Mouse (Mus musculus) MEL (cell line): ENCODE data around the gene Met. TPM values are rescaled to one million over a fixed set of nuclear protein-coding genes. Genes with fewer than 3 reads are reported as not detected.

Experiments
- DNase-seq: peaks from one replicate; pipeline ENCODE4 v3.0.0; 2011; ENCODE audit warnings: low read depth, low spot score
- H3K27ac ChIP-seq: 2 replicates; pipeline ENCODE4 v1.5.1; 2012; ENCODE audit warnings: low read depth, mild to moderate bottlenecking, control low read depth, low read length, moderate library complexity; ENCODE audit not compliant: control insufficient read depth
- H3K27me3 ChIP-seq, 2 experiments: fragments of 150-350 bp in 1 of 2; sonication (generic) in 1 of 2; 2 replicates each; pipeline ENCODE4 v1.6.1; 2012; ENCODE audit warnings: low read length in 2 of 2, mild to moderate bottlenecking in 2 of 2, improper control_type of control experiment in 1 of 2, moderate library complexity in 1 of 2; ENCODE audit not compliant: insufficient read depth in 2 of 2, control insufficient read depth in 1 of 2
- H3K36me3 ChIP-seq, 2 experiments: 2 replicates each; pipeline ENCODE4 v1.6.1; 2012 to 2014; ENCODE audit warnings: low read length in 2 of 2, improper control_type of control experiment in 1 of 2, inconsistent platforms in 1 of 2, mild to moderate bottlenecking in 1 of 2; ENCODE audit not compliant: insufficient read depth in 2 of 2, control insufficient read depth in 1 of 2
- H3K4me1 ChIP-seq, 2 experiments: fragments of 150-350 bp in 1 of 2; sonication (generic) in 1 of 2; 2 replicates each; pipeline ENCODE4 v1.6.1; 2012; ENCODE audit warnings: low read length in 2 of 2, improper control_type of control experiment in 1 of 2, mild to moderate bottlenecking in 1 of 2; ENCODE audit not compliant: insufficient read depth in 2 of 2, control insufficient read depth in 1 of 2
- H3K4me3 ChIP-seq, 2 experiments: fragments of 150-350 bp in 1 of 2; sonication (generic) in 1 of 2; 2 replicates each; pipeline ENCODE4 v1.5.1; 2012; ENCODE audit warnings: low read depth in 2 of 2, low read length in 2 of 2, mild to moderate bottlenecking in 2 of 2, moderate library complexity in 2 of 2, control low read depth in 1 of 2, improper control_type of control experiment in 1 of 2; ENCODE audit not compliant: control insufficient read depth in 1 of 2, insufficient read depth in 1 of 2
- H3K79me2 ChIP-seq: 2 replicates; pipeline ENCODE4 v1.6.1; 2012; ENCODE audit warnings: mild to moderate bottlenecking, low read length, moderate library complexity; ENCODE audit not compliant: control insufficient read depth, poor library complexity, insufficient read depth
- H3K9ac ChIP-seq: 2 replicates; pipeline ENCODE4 v1.6.1; 2012; ENCODE audit warnings: low read depth, mild to moderate bottlenecking, control low read depth, low read length, moderate library complexity; ENCODE audit not compliant: control insufficient read depth, poor library complexity, severe bottlenecking
- H3K9me3 ChIP-seq: fragments of 150-350 bp; sonication (generic); replicated peaks from 2 replicates; pipeline ENCODE4 v1.6.1; 2012; ENCODE audit warnings: mild to moderate bottlenecking, low read length, improper control_type of control experiment, moderate library complexity; ENCODE audit not compliant: insufficient read depth
- BHLHE40 ChIP-seq: IDR thresholded peaks from 2 replicates; pipeline ENCODE4 v1.6.1; 2012; ENCODE audit warnings: low read depth, mild to moderate bottlenecking, inconsistent platforms, low read length, improper control_type of control experiment, borderline replicate concordance
- CHD1 ChIP-seq: IDR thresholded peaks from 2 replicates; pipeline ENCODE4 v1.6.1; 2012; ENCODE audit warnings: low read depth, mild to moderate bottlenecking, inconsistent platforms, low read length, improper control_type of control experiment
- E2F4 ChIP-seq: IDR thresholded peaks from 2 replicates; pipeline ENCODE4 v1.6.1; 2011; ENCODE audit warnings: low read depth, low read length, improper control_type of control experiment, borderline replicate concordance
- GABPA ChIP-seq: IDR thresholded peaks from 2 replicates; pipeline ENCODE4 v1.6.1; 2012; ENCODE audit warnings: low read depth, mild to moderate bottlenecking, inconsistent platforms, low read length, improper control_type of control experiment, moderate library complexity
- HCFC1 ChIP-seq: IDR thresholded peaks from 2 replicates; pipeline ENCODE4 v1.6.1; 2012; ENCODE audit warnings: low read depth, mild to moderate bottlenecking, inconsistent platforms, low read length, improper control_type of control experiment, moderate library complexity
- KAT2A ChIP-seq: conservative IDR thresholded peaks from 2 replicates; pipeline ENCODE4 v1.6.1; 2012; ENCODE audit warnings: low read depth, low read length, improper control_type of control experiment, inconsistent platforms
- MAFK ChIP-seq: IDR thresholded peaks from 2 replicates; pipeline ENCODE4 v1.6.1; 2011; ENCODE audit warnings: low read depth, mild to moderate bottlenecking, low read length, improper control_type of control experiment, borderline replicate concordance
- MXI1 ChIP-seq: IDR thresholded peaks from 2 replicates; pipeline ENCODE4 v1.6.1; 2011; ENCODE audit warnings: mild to moderate bottlenecking, low read depth, low read length, improper control_type of control experiment
- MYB ChIP-seq: IDR thresholded peaks from 2 replicates; pipeline ENCODE4 v1.6.1; 2011; ENCODE audit warnings: mild to moderate bottlenecking, low read depth, low read length, improper control_type of control experiment
- MYC ChIP-seq: IDR thresholded peaks from 2 replicates; pipeline ENCODE4 v1.6.1; 2011; ENCODE audit warnings: low read depth, mild to moderate bottlenecking, low read length, improper control_type of control experiment, moderate library complexity
- NRF1 ChIP-seq: IDR thresholded peaks from 2 replicates; pipeline ENCODE4 v1.6.1; 2014; ENCODE audit warnings: low read depth, mild to moderate bottlenecking, inconsistent platforms, low read length, improper control_type of control experiment, moderate library complexity; ENCODE audit not compliant: poor library complexity, insufficient read depth, severe bottlenecking
- RAD21 ChIP-seq: IDR thresholded peaks from 2 replicates; pipeline ENCODE4 v1.6.1; 2011; ENCODE audit warnings: mild to moderate bottlenecking, low read depth, low read length, improper control_type of control experiment
- RCOR1 ChIP-seq: IDR thresholded peaks from 2 replicates; pipeline ENCODE4 v1.6.1; 2012; ENCODE audit warnings: low read depth, mild to moderate bottlenecking, inconsistent platforms, low read length, improper control_type of control experiment
- USF2 ChIP-seq, 2 experiments: IDR thresholded peaks; 2 replicates each; pipeline ENCODE4 v1.6.1; 2011 to 2012; ENCODE audit warnings: improper control_type of control experiment in 2 of 2, low read length in 2 of 2, borderline replicate concordance in 1 of 2, inconsistent platforms in 1 of 2, low read depth in 1 of 2, mild to moderate bottlenecking in 1 of 2; ENCODE audit not compliant: insufficient read depth in 1 of 2
- polyA plus RNA-seq, 2 experiments: library from polyadenylated mRNA; stranded (reverse) in 1 of 2; unstranded in 1 of 2; fragments of >175 nt in 1 of 2; fragments of >200 nt in 1 of 2; gene quantifications; 2 replicates each; pipeline versions ENCODE4 v1.2.1 to v1.2.4; 2012; ENCODE audit warnings: low replicate concordance in 2 of 2, low read depth in 1 of 2; ENCODE audit not compliant: insufficient read length in 2 of 2, insufficient read depth in 1 of 2, missing spikeins in 1 of 2
- total RNA-seq: library from RNA; depleted of rRNA; stranded (reverse); fragments of 300-350 nt; gene quantifications from 2 replicates; pipeline ENCODE4 v1.2.3, GENCODE M21; 2012; rRNA removed

Gene Met
- total and polyA plus RNA-seq, 3 experiments, result not detected

GRCm38 (mm10) chr6:17621436-17621835 lies 157.8 kb downstream of the Met start:
- no peaks in the 10 kb centered on the region for H3K36me3 ChIP-seq
- no peak overlapping the region for H3K27ac ChIP-seq
- no peak for DNase-seq
- no peak for TF ChIP-seq RAD21
- no peak for TF ChIP-seq MYB
- no peak for TF ChIP-seq KAT2A
- TF ChIP-seq GABPA, result no peak
- no peak for TF ChIP-seq RCOR1
- TF ChIP-seq NRF1, result no peak
- TF ChIP-seq MXI1, result no peak
- TF ChIP-seq HCFC1, result no peak
- TF ChIP-seq USF2 (IDR thresholded peaks at IDR 0.05; ENCODE audit: borderline replicate concordance in 1 of 2, insufficient read depth in 1 of 2, low read depth in 1 of 2, low read length in 2 of 2), result no peak
- TF ChIP-seq BHLHE40, result no peak
- no peak for TF ChIP-seq MAFK
- no peak for TF ChIP-seq CHD1
- no peak for TF ChIP-seq MYC
- TF ChIP-seq E2F4, result no peak
- no peaks in the 10 kb centered on the region for H3K9me3 ChIP-seq
- H3K4me3 ChIP-seq, result no peak overlapping the region
- no peak overlapping the region for H3K9ac ChIP-seq
- no peaks in the 10 kb centered on the region for H3K79me2 ChIP-seq
- peaks cover 2 to 3% of the 10 kb centered on the region in 2 experiments; a peak in 2 of 4 replicates for H3K27me3 ChIP-seq
- no peaks in the 10 kb centered on the region for H3K4me1 ChIP-seq

Other genes with a start within 250 kb of the Met start
- gene Cav2, start 182.6 kb upstream of the Met start, total RNA-seq, result not detected in 2 replicates
- not detected for gene Cav2, start 182.6 kb upstream of the Met start, polyA plus RNA-seq
- gene Cav1, start 157.5 kb upstream of the Met start, total RNA-seq, result not detected in 2 replicates
- not detected for gene Cav1, start 157.5 kb upstream of the Met start, polyA plus RNA-seq
- gene Capza2, start 172.4 kb downstream of the Met start, total RNA-seq, result 67.8 and 69.5 TPM in 2 replicates
- 100 to 1,000 TPM in 1 of 2 experiments, 10 to 100 TPM in 1; 84.7 to 251 TPM for gene Capza2, start 172.4 kb downstream of the Met start, polyA plus RNA-seq
- 34.4 and 38.9 TPM in 2 replicates for gene St7, start 229.1 kb downstream of the Met start, total RNA-seq
- 10 to 100 TPM in 1 of 2 experiments, not detected in 1; 48.5 TPM for gene St7, start 229.1 kb downstream of the Met start, polyA plus RNA-seq